Comparison of ENCODE assay signal across 8 mouse cellular contexts in the genomic region with DNA sequence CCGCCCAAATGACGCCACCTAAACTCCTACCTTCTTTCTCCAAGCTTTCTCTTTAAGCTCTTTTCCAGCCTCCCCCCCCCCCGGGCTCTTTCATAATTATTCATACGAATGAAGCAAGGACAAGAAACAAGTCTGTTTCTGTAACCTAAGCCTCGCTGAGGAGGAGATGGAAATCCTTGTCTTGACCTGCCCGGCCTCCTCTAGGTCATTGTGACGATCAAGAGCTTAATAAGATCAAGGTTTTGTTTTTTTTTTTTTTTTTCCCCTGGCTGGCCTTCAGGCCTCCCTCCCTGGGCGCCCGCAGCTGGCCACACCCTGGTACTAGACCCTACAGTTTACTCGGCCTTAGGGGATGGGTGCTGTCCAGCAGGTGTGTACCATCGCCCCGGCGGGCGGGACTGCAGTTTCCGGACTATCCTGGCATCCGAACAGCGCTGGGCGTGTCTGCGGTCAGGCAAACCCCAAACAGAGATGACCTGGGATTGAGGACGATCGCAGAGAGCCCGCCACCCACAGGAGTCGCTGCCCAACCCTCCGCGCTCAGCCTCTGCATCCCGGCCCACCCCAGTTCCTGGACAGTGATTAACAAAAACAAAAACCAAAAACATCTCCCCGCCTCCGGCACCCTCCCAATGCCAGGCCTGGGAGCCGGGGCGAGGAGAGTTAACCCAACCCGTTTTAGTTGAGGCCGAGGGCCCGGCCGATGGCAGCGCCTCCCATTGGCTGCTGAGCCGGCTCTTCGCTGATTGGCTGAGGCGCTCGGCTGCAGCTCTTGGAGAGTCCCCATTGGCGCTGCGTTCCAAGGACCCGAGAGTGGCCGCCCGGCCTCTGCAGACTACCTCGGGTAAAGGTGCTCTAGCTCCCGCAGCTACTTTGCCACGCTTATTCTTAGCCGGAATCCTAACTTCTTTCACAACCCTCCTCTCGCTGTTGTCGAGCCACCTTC. TPM values are rescaled to one million over a fixed set of nuclear protein-coding genes. Genes with fewer than 3 reads are reported as not detected.
DNase-seq lines count a peak whose midpoint lies in the region; ATAC-seq lines count a peak whose summit lies in the region.

A gene (plus strand): TSS at position 795 of the 946 bp plus-strand sequence.

- H3K36me3 ChIP-seq in lung, embryonic 16.5 days (ENCODE audit: control insufficient read depth, insufficient read depth, low read length): no peaks in the 10 kb centered on the region

- no peak within 1 kb of the TSS; the same call in 1 of the 2 replicates for H3K27ac ChIP-seq in lung, embryonic 16.5 days (ENCODE audit: low read length)

- WGBS in lung, embryonic 16.5 days: under 1% methylated on average over 50 of the region's 50 CpGs

- ATAC-seq in hematopoietic stem cell, adult 5-6 weeks (replicated peaks in 1 of 2; ENCODE audit: insufficient read depth in 1 of 2, low FRiP score in 2 of 2, low TSS enrichment in 1 of 2, low read depth in 1 of 2, poor library complexity in 2 of 2, severe bottlenecking in 2 of 2): peak; percentile 94 to 96
- peak; percentile 98 for ATAC-seq in lung, embryonic 16.5 days (ENCODE audit: low read depth)

- H3K9ac ChIP-seq in lung, embryonic 16.5 days (ENCODE audit: low read length): peak within 1 kb of the TSS; percentile 64

- H3K4me2 ChIP-seq in lung, embryonic 16.5 days (ENCODE audit: low read depth, low read length): peak within 1 kb of the TSS; percentile 93

- H3K27me3 ChIP-seq in lung, embryonic 16.5 days (ENCODE audit: control insufficient read depth, insufficient read depth, low read depth, low read length): no peaks in the 10 kb centered on the region

- peak; percentile 73 for DNase-seq in MEL-GATA-1-ER (ENCODE audit: extremely low read depth, low read depth)
- DNase-seq in cerebellum, adult 8-10 months: peak; percentile 92
- peak; percentile 88 for DNase-seq in forelimb bud, embryonic 11.5 days (ENCODE audit: low read depth, low spot score)
- peak; percentile 63 for DNase-seq in layer of hippocampus, adult 9-10 months (ENCODE audit: low spot score)
- DNase-seq in ovary, postnatal 10 days (ENCODE audit: low spot score): peak; percentile 77
- DNase-seq in thymus, postnatal 10 days (ENCODE audit: low spot score in 2 of 2): peak; percentile 86 to 87

- peaks cover 18% of the 10 kb centered on the region for H3K4me1 ChIP-seq in lung, embryonic 16.5 days (replicated peaks; ENCODE audit: control insufficient read depth, insufficient read depth, low read length)

- peak within 1 kb of the TSS; percentile 50 for H3K4me3 ChIP-seq in lung, embryonic 16.5 days (ENCODE audit: low read length)

- H3K9me3 ChIP-seq in lung, embryonic 16.5 days (ENCODE audit: control insufficient read depth, low read length): no peaks in the 10 kb centered on the region

RNA-seq across cellular contexts. Expression of the gene that starts here (rescaled TPM):
- total RNA-seq in hematopoietic stem cell, adult 5-6 weeks (2017): 2.3 and 2.4 TPM in 2 replicates
- polyA plus RNA-seq in lung, embryonic 16.5 days (2015; fragmentation: Nextera tagmentation; extraction: Ambion mirVana): 2.9 and 3.3 TPM in 2 replicates
